In the genomic region with DNA sequence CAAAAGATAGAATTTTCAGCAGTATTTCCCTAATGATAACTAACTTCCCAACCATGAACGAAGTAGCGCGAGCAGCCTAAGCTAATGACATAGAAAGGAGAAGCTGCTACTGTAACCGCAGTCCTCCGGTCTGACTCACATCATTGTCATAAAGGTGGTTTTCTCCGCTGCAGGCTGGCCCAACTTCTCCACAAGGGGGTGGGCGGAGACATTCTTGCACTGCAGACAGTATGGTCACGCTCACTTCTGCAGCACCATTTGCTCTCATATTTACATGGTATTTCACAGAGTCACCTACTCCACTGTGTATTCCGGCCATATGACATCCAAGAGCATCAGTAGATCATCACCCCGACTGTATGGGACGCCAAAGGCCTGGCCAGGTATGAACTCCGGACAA, we compare ENCODE assay signal across 9 mouse cellular contexts. TPM values are rescaled to one million over a fixed set of nuclear protein-coding genes. Genes with fewer than 3 reads are reported as not detected.
DNase-seq lines count a peak whose midpoint lies in the region; ATAC-seq lines count a peak whose summit lies in the region.
"Had no signal": no experiment of that assay in that cellular context is flagged by ENCODE, and none has a peak within 500 bp of the region (broad histone marks: within the 10 kb centered on the region; RNA-seq: fewer than 3 reads in every experiment).

No protein-coding gene starts in this region.

- no peaks in the 10 kb centered on the region for H3K27me3 ChIP-seq in kidney, embryonic 15.5 days
- no peaks in the 10 kb centered on the region for H3K27me3 ChIP-seq in hindbrain, embryonic 13.5 days

- H3K36me3 ChIP-seq in kidney, embryonic 15.5 days: no peaks in the 10 kb centered on the region
- no peaks in the 10 kb centered on the region for H3K36me3 ChIP-seq in hindbrain, embryonic 13.5 days
- H3K36me3 ChIP-seq: limb, embryonic 13.5 days had no signal

- H3K9me3 ChIP-seq in kidney, embryonic 15.5 days (replicated peaks): no peaks in the 10 kb centered on the region
- no peaks in the 10 kb centered on the region for H3K9me3 ChIP-seq in hindbrain, embryonic 13.5 days
- H3K9me3 ChIP-seq: limb, embryonic 13.5 days had no signal

- 0 out of 2 replicates have a peak, but pooled peaks cover 3% of the 10 kb centered on the region for H3K4me1 ChIP-seq in kidney, embryonic 15.5 days
- no peaks in the 10 kb centered on the region for H3K4me1 ChIP-seq in hindbrain, embryonic 13.5 days (replicated peaks)
- H3K4me1 ChIP-seq: limb, embryonic 13.5 days had no signal

- DNase-seq in kidney, adult 11 months: peak; percentile 24
- DNase-seq in adrenal gland, postnatal 36 days: peak; percentile 15 to 38
- DNase-seq in kidney, postnatal 36 days: peak; percentile 38 to 60
- DNase-seq in natural killer cell, adult 2 months (ENCODE audit: low spot score in 2 of 2): peak; percentile 85 to 87
- no peak for DNase-seq in ovary, postnatal 36 days (ENCODE audit: low spot score)
- DNase-seq in gastrocnemius, adult 8-10 months (ENCODE audit: low spot score in 2 of 2): no peak

- no peak overlapping the region for H3K27ac ChIP-seq in kidney, embryonic 15.5 days
- no peak overlapping the region for H3K27ac ChIP-seq in hindbrain, embryonic 13.5 days
- H3K27ac ChIP-seq: limb, embryonic 13.5 days had no signal

- no peak; the same call in 1 of the 2 replicates for ATAC-seq in kidney, embryonic 15.5 days (replicated peaks; ENCODE audit: low FRiP score)
- no peak for ATAC-seq in hindbrain, embryonic 13.5 days (ENCODE audit: low FRiP score)

- no peak overlapping the region for H3K9ac ChIP-seq in kidney, embryonic 15.5 days
- no peak overlapping the region for H3K9ac ChIP-seq in hindbrain, embryonic 13.5 days
- H3K9ac ChIP-seq: limb, embryonic 13.5 days had no signal

- WGBS in kidney, embryonic 15.5 days: 71% methylated on average over 12 of the region's 12 CpGs
- 80% methylated on average over 12 of the region's 12 CpGs for WGBS in hindbrain, embryonic 13.5 days

- H3K4me3 ChIP-seq in kidney, embryonic 15.5 days (replicated peaks): no peak overlapping the region
- H3K4me3 ChIP-seq in hindbrain, embryonic 13.5 days: no peak overlapping the region
- H3K4me3 ChIP-seq: limb, embryonic 13.5 days had no signal

- H3K4me2 ChIP-seq in kidney, embryonic 15.5 days: no peak overlapping the region
- H3K4me2 ChIP-seq in hindbrain, embryonic 13.5 days: no peak overlapping the region
- H3K4me2 ChIP-seq: limb, embryonic 13.5 days had no signal

RNA-seq across cellular contexts. Expression of gene Atxn1l, which starts 13.2 kb away (rescaled TPM):
- polyA plus RNA-seq in kidney, embryonic 15.5 days (2015; fragmentation: Nextera tagmentation; extraction: Ambion mirVana): 7.3 and 7.9 TPM in 2 replicates
- total RNA-seq in adrenal gland, postnatal 36 days (2021): 10 to 100 TPM; 39.2 to 50.2 TPM
- total RNA-seq in gastrocnemius, adult 8-10 months (2022): 10 to 100 TPM; 18.2 to 28.9 (median 24.9) TPM
- polyA plus RNA-seq in hindbrain, embryonic 13.5 days (2015; fragmentation: Nextera tagmentation; extraction: Ambion mirVana): 3.8 and 4.4 TPM in 2 replicates

RNA-seq across cellular contexts. Expression of gene Ap1g1, which starts 27.7 kb away (rescaled TPM):
- polyA plus RNA-seq in kidney, embryonic 15.5 days (2015; fragmentation: Nextera tagmentation; extraction: Ambion mirVana): 45.4 TPM in 2 replicates
- 10 to 100 TPM; 86.6 to 96.0 TPM for total RNA-seq in adrenal gland, postnatal 36 days (2021)
- total RNA-seq in gastrocnemius, adult 8-10 months (2022): 10 to 100 TPM; 28.2 to 36.4 (median 30.6) TPM
- 49.7 and 51.4 TPM in 2 replicates for polyA plus RNA-seq in hindbrain, embryonic 13.5 days (2015; fragmentation: Nextera tagmentation; extraction: Ambion mirVana)

RNA-seq across cellular contexts. Expression of gene Zfp821, which starts 45.4 kb away (rescaled TPM):
- 28.1 and 31.6 TPM in 2 replicates for polyA plus RNA-seq in kidney, embryonic 15.5 days (2015; fragmentation: Nextera tagmentation; extraction: Ambion mirVana)
- 10 to 100 TPM in 1 of 2 experiments, 1 to 10 TPM in 1; 9.9 to 10.9 TPM for total RNA-seq in adrenal gland, postnatal 36 days (2021)
- 1 to 10 TPM; 4.8 to 6.3 (median 5.5) TPM for total RNA-seq in gastrocnemius, adult 8-10 months (2022)
- 77.0 and 78.9 TPM in 2 replicates for polyA plus RNA-seq in hindbrain, embryonic 13.5 days (2015; fragmentation: Nextera tagmentation; extraction: Ambion mirVana)

RNA-seq across cellular contexts. Expression of gene Ist1, which starts 57.6 kb away (rescaled TPM):
- polyA plus RNA-seq in kidney, embryonic 15.5 days (2015; fragmentation: Nextera tagmentation; extraction: Ambion mirVana): 136 and 141 TPM in 2 replicates
- 10 to 100 TPM; 85.7 to 89.3 TPM for total RNA-seq in adrenal gland, postnatal 36 days (2021)
- total RNA-seq in gastrocnemius, adult 8-10 months (2022): 10 to 100 TPM; 24.8 to 31.4 (median 29.5) TPM
- 180 and 182 TPM in 2 replicates for polyA plus RNA-seq in hindbrain, embryonic 13.5 days (2015; fragmentation: Nextera tagmentation; extraction: Ambion mirVana)

Comparison
In these comparisons a context has a peak if more than half of its experiments do, and no peak if none do; other contexts are left out.
1. DNase-seq: peak in kidney, adult 11 months (single experiment), adrenal gland, postnatal 36 days (2 of 2), kidney, postnatal 36 days (2 of 2) and natural killer cell, adult 2 months (2 of 2); none in ovary, postnatal 36 days (single experiment) and gastrocnemius, adult 8-10 months (0 of 2).